Mouse (Mus musculus) gastrocnemius, adult 2 months (tissue): ENCODE results near the gene Sftpd. TPM values are rescaled to one million over a fixed set of nuclear protein-coding genes. Genes with fewer than 3 reads are reported as not detected.
A peak's percentile ranks its signal among the peaks of the same experiment; 100 is the strongest.

Source experiments
- DNase-seq: peaks from one replicate; pipeline ENCODE4 v3.0.0; 2022
- H3K27ac ChIP-seq: fragments of 200-600 bp; 2 replicates; pipeline ENCODE4 v1.8.1; 2022; ENCODE audit warnings: mild to moderate bottlenecking
- H3K4me3 ChIP-seq: fragments of 200-600 bp; 2 replicates; pipeline ENCODE4 v1.8.1; 2022; ENCODE audit warnings: mild to moderate bottlenecking, moderate library complexity
- CTCF ChIP-seq: fragments of 200-600 bp; IDR thresholded peaks from 2 replicates; pipeline ENCODE4 v1.8.1; 2022; ENCODE audit warnings: antibody characterized with exemption, mild to moderate bottlenecking, moderate library complexity
- intact Hi-C: fragments of 180-260 bp; cut with DNase I; formaldehyde crosslinking; loops from one replicate; pipeline ENCODE4 v1.15.1; 2025
- total RNA-seq, 2 experiments: library from RNA; stranded (reverse); gene quantifications; 2 replicates each; pipeline ENCODE4 v1.2.3; 2021

Gene Sftpd
- total RNA-seq, 2 experiments from 2014 or later, result not detected

GRCm38 (mm10) chr14:41146035-41146434 lies 38.9 kb downstream of the Sftpd start:
- no peak for DNase-seq
- H3K4me3 ChIP-seq, result no peak overlapping the region
- intact Hi-C loops, result no loop called here
- no peak overlapping the region for H3K27ac ChIP-seq
- no peak for TF ChIP-seq CTCF

DNA sequence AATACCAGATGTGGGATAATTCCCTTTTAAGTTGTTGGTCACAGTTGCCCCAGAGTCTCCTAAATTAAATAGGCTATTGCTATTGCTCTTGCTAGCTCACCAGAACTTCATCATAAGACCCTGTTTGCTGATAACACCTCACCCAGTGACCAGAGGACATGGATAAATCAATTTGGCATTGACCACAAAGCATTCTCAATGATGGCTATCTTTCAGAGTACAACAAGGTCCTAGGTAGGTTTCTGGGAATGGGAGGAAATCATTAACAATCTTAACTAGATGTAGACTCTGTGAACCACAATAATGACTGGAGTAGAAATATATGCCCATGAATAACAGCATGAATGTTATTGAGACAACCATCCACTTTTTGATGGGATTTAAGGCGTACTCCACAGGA lies 44.3 kb downstream of the Sftpd start:
- Histone ChIP-seq H3K27ac (no peak overlapping the region), H3K4me3 (no peak overlapping the region)
- no peak for TF ChIP-seq CTCF
- DNase-seq, result no peak
- intact Hi-C loops, result no loop called here

DNA sequence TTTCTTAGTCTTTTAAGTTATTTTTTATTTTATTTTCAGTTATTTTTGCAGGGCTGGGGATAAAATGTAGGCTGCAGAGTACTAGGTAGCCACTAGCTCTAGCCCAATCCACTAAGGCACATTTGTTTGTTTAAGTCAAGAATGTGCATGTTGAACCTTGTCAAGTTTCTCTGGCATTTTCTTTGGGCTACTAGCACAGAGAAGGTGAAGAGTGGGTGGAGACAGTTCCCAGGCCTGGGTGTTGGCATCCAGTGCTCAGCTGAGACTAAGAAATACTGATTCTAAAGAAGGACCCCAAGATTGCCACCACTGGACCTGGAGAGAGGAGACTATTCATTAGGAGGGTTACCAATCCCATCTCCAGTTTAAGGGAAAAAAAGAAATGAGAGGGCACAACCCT lies 47.9 kb downstream of the Sftpd start:
- H3K27ac ChIP-seq, result no peak overlapping the region
- intact Hi-C loops, result no loop called here
- no peak for TF ChIP-seq CTCF
- H3K4me3 ChIP-seq, result no peak overlapping the region
- no peak for DNase-seq

DNA sequence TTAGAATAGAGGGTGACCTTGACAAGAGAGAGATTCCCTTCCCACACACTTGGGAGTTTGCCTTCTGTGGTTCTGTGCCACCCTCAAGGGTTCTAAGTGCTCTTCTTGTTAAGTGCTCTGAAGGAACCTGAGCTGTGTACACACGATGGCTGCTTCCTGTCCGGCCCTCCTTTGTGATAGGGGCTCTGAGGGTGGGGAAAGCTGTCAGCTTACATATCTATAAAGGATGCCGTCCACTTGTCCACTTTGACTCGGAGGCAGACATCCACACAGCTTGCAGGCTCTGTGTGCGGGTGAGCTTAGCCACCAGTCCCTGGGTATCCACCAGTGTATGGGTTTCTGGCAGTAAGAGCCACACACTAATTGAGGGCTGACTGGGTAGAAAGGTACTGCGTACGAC lies 53.4 kb downstream of the Sftpd start, which contains the start of gene Sftpa1:
Sftpa1 (plus strand) TSS at position 243 of the 400 bp plus-strand sequence.
- TF ChIP-seq CTCF, result no peak
- intact Hi-C loops, result no loop called here
- Histone ChIP-seq H3K27ac (no peak within 1 kb of the TSS), H3K4me3 (no peak within 1 kb of the TSS)
- DNase-seq, result no peak

- DNase-seq, result no peak
- no peak overlapping the region for H3K27ac ChIP-seq
- intact Hi-C loops, result no loop called here
- no peak overlapping the region for H3K4me3 ChIP-seq
- peak; percentile 41 for TF ChIP-seq CTCF
Measured at GRCm38 (mm10) chr14:41127997-41128396, 57.0 kb downstream of the Sftpd start.

DNA sequence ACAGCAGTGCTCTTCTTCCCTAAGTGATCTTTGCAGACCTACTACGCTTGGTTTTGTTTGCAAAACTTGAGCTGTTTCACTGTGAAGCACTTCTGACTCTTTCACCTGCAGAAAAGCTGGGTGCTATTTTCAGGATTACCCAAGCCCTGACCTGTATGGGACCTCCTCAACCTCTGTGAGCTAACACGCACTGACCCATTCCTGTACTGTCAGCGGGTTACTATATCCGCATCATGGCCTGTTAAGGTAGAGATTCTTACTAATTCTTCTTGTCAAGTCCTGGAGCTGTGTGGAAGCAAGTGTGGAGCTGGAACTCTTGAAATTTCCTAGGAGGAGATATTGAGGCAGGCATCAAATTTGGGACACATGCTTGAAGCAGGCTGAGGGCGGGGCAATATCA lies 60.3 kb downstream of the Sftpd start:
- no peak overlapping the region for H3K27ac ChIP-seq

More for the DNA sequence above, 60.3 kb downstream of the Sftpd start:
- H3K4me3 ChIP-seq, result no peak overlapping the region
- intact Hi-C loops, result no loop called here
- TF ChIP-seq CTCF, result no peak
- DNase-seq, result no peak

Other genes with a start within 250 kb of the Sftpd start
- 10 to 100 TPM; 11.0 to 16.8 TPM for gene Tspan14, start 218.3 kb downstream of the Sftpd start, total RNA-seq
- 10 to 100 TPM; 21.9 to 28.6 TPM for gene Fam213a, start 171.4 kb downstream of the Sftpd start, total RNA-seq
- not detected for gene Dydc2, start 115.9 kb downstream of the Sftpd start, total RNA-seq
- gene Dydc1, start 112.2 kb downstream of the Sftpd start, total RNA-seq, result not detected
- not detected for gene Mat1a, start 80.1 kb downstream of the Sftpd start, total RNA-seq
- gene Sftpa1, start 53.4 kb downstream of the Sftpd start, total RNA-seq, result not detected
- gene Mbl1, start 33.7 kb downstream of the Sftpd start, total RNA-seq, result not detected
- gene Gm2832, start 93.7 kb upstream of the Sftpd start, total RNA-seq, result not detected
- not detected for gene Gm5798, start 163.5 kb upstream of the Sftpd start, total RNA-seq
- not detected for gene Gm7945, start 201.2 kb upstream of the Sftpd start, total RNA-seq
- gene Gm6482, start 223.1 kb upstream of the Sftpd start, total RNA-seq, result not detected